Mouse (Mus musculus): ENCODE measurements around the gene Sh3pxd2b. TPM values are rescaled to one million over a fixed set of nuclear protein-coding genes. Genes with fewer than 3 reads are reported as not detected.

Sh3pxd2b gene
- polyA plus RNA-seq, 1 experiment from 2014 or later: 23.4 TPM

DNA sequence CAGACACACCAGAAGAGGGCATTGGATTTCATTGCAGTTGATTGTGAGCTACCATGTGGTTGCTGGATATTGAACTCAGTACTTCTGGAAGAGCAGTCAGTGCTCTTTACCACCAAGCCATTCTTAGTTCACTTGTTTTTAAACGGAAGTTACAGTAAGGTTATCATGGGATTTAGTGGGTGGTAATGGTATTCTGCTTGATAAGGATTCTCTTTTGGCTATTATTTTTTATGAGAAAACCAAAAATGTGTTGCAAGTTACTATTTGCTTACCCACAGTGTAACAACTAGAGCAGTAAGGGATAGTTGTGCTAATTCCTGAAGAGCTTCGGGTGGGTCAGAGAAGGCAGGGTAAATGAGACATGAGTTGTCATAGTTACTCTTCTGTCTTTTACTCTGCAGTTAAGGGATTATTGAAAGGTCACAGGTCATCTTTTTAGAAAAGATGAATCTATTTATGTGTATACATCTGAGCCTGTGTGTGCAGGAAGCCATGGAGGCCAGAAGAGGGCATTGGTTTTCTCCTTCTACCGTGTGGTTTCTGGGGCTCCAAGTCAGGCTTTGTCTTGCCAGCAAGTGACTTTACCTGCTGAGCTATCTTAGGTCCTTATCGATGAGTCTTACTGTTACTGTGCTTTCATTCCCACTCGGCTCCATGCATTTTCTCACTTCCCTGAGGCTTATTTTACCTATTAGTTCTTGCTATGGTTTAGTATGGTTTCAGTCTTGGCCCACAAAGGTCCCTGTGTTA is 128.0 kb downstream of the Sh3pxd2b start:
- Histone ChIP-seq H3K4me3 (ENCODE audit: low read length) (no peak overlapping the region), H3K27ac (ENCODE audit: low read length) (no peak overlapping the region), H3K9me3 (ENCODE audit: control insufficient read depth, low read length) (no peaks in the 10 kb centered on the region), H3K4me1 (replicated peaks; ENCODE audit: control insufficient read depth, insufficient read depth, low read length) (no peaks in the 10 kb centered on the region), H3K9ac (ENCODE audit: low read length) (no peak overlapping the region), H3K27me3 (ENCODE audit: control insufficient read depth, insufficient read depth, low read depth, low read length) (no peaks in the 10 kb centered on the region), H3K4me2 (ENCODE audit: low read depth, low read length) (no peak overlapping the region), H3K36me3 (ENCODE audit: control insufficient read depth, insufficient read depth, low read length) (no peaks in the 10 kb centered on the region)
- WGBS: 74% methylated on average over 5 of the region's 5 CpGs
- ATAC-seq (ENCODE audit: low read depth): no peak

Other genes with a start within 250 kb of the Sh3pxd2b start
- 0.06 and 0.23 TPM in 2 replicates for gene Il9r, start 147.5 kb upstream of the Sh3pxd2b start, polyA plus RNA-seq (2015; fragmentation: Nextera tagmentation; extraction: Ambion mirVana)
- gene Snrnp25, start 142.4 kb upstream of the Sh3pxd2b start, polyA plus RNA-seq (2015; fragmentation: Nextera tagmentation; extraction: Ambion mirVana): 49.2 and 52.1 TPM in 2 replicates
- gene Rhbdf1, start 125.5 kb upstream of the Sh3pxd2b start, polyA plus RNA-seq (2015; fragmentation: Nextera tagmentation; extraction: Ambion mirVana): 70.9 and 71.2 TPM in 2 replicates
- 35.9 and 37.9 TPM in 2 replicates for gene Mpg, start 121.3 kb upstream of the Sh3pxd2b start, polyA plus RNA-seq (2015; fragmentation: Nextera tagmentation; extraction: Ambion mirVana)
- gene Nprl3, start 80.1 kb upstream of the Sh3pxd2b start, polyA plus RNA-seq (2015; fragmentation: Nextera tagmentation; extraction: Ambion mirVana): 45.2 and 46.2 TPM in 2 replicates
- 64.4 and 68.2 TPM in 2 replicates for gene Hba-x, start 71.4 kb upstream of the Sh3pxd2b start, polyA plus RNA-seq (2015; fragmentation: Nextera tagmentation; extraction: Ambion mirVana)
- gene Hba-a1, start 64.3 kb upstream of the Sh3pxd2b start, polyA plus RNA-seq (2015; fragmentation: Nextera tagmentation; extraction: Ambion mirVana): 8,555 and 10,091 TPM in 2 replicates
- gene Hbq1b, start 60.9 kb upstream of the Sh3pxd2b start, polyA plus RNA-seq (2015; fragmentation: Nextera tagmentation; extraction: Ambion mirVana): 1.8 and 2.8 TPM in 2 replicates
- 22,746 and 25,203 TPM in 2 replicates for gene Hba-a2, start 51.3 kb upstream of the Sh3pxd2b start, polyA plus RNA-seq (2015; fragmentation: Nextera tagmentation; extraction: Ambion mirVana)
- gene Hbq1a, start 47.8 kb upstream of the Sh3pxd2b start, polyA plus RNA-seq (2015; fragmentation: Nextera tagmentation; extraction: Ambion mirVana): 0.46 and 1.1 TPM in 2 replicates
- gene Ubtd2, start 107.5 kb downstream of the Sh3pxd2b start, polyA plus RNA-seq (2015; fragmentation: Nextera tagmentation; extraction: Ambion mirVana): 38.2 and 42.0 TPM in 2 replicates
- gene Efcab9, start 184.3 kb downstream of the Sh3pxd2b start, polyA plus RNA-seq (2015; fragmentation: Nextera tagmentation; extraction: Ambion mirVana): 0.79 TPM in 1 of 2 replicates, not detected in the other
- 2.6 and 3.2 TPM in 2 replicates for gene Stk10, start 185.5 kb downstream of the Sh3pxd2b start, polyA plus RNA-seq (2015; fragmentation: Nextera tagmentation; extraction: Ambion mirVana)

All from lung, embryonic 16.5 days (tissue).